Comparison of ENCODE assay signal across 22 mouse cellular contexts in the genomic region with DNA sequence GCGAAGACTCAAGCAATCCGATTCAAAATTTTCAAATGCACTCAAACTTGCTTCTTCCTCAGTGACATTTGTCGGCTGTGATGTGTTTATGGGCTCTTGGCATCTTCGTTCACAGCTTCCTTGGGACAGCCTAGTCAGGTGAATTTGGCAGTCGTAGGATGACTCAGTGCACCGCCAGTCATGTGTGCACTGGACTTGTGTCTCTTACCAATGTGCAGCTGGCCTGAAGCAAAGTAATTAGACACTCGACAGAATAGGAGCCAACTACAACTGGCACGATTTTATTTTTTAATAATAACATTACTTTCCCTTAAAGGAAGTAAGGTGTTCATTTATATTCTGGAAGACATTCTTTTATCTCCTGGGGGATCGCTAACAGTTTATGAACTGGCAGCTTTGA.
DNase-seq lines count a peak whose midpoint lies in the region; ATAC-seq lines count a peak whose summit lies in the region.
"Had no signal": no experiment of that assay in that cellular context is flagged by ENCODE, and none has a peak within 500 bp of the region (broad histone marks: within the 10 kb centered on the region; RNA-seq: fewer than 3 reads in every experiment).

No protein-coding gene starts in this region.

- ATAC-seq in kidney, embryonic 14.5 days (ENCODE audit: low FRiP score, low TSS enrichment): no peak
- ATAC-seq: forebrain, embryonic 15.5 days; midbrain, embryonic 16.5 days had no signal

- 74% methylated on average over 9 of the region's 9 CpGs for WGBS in kidney, embryonic 14.5 days

- no peak overlapping the region for H3K9ac ChIP-seq in kidney, embryonic 14.5 days (ENCODE audit: low read depth, low read length)
- H3K9ac ChIP-seq: embryonic facial prominence, embryonic 12.5 days; forebrain, embryonic 15.5 days; hindbrain, embryonic 14.5 days; liver, embryonic 13.5 days; lung, embryonic 14.5 days; stomach, embryonic 15.5 days had no signal

- H3K36me3 ChIP-seq in kidney, embryonic 14.5 days (ENCODE audit: control insufficient read depth, insufficient read depth, low read length): no peaks in the 10 kb centered on the region
- H3K36me3 ChIP-seq: embryonic facial prominence, embryonic 12.5 days; forebrain, embryonic 15.5 days; liver, embryonic 13.5 days; stomach, embryonic 15.5 days had no signal

- no peaks in the 10 kb centered on the region for H3K9me3 ChIP-seq in kidney, embryonic 14.5 days (ENCODE audit: control insufficient read depth, low read length)
- H3K9me3 ChIP-seq: embryonic facial prominence, embryonic 12.5 days; forebrain, embryonic 15.5 days; liver, embryonic 13.5 days; stomach, embryonic 15.5 days had no signal

- H3K27me3 ChIP-seq in kidney, embryonic 14.5 days (ENCODE audit: control insufficient read depth, insufficient read depth, low read length): no peaks in the 10 kb centered on the region
- H3K27me3 ChIP-seq: embryonic facial prominence, embryonic 12.5 days; forebrain, embryonic 15.5 days; liver, embryonic 13.5 days; stomach, embryonic 15.5 days had no signal

- H3K4me3 ChIP-seq in kidney, embryonic 14.5 days (ENCODE audit: low read length): no peak overlapping the region
- H3K4me3 ChIP-seq: embryonic facial prominence, embryonic 12.5 days; forebrain, embryonic 15.5 days; heart, adult 2 months; layer of hippocampus, adult 2 months; liver, embryonic 13.5 days; stomach, embryonic 15.5 days had no signal

- peak; percentile 12 to 26 for DNase-seq in cerebellum, postnatal 14 days
- no peak for DNase-seq in cerebellum, adult 9-11 months
- peak; percentile 7 for DNase-seq in kidney, adult 8-10 months
- peak; percentile 35 for DNase-seq in 3T3-L1 (ENCODE audit: low read depth, low spot score)
- DNase-seq in fat pad, adult 2 months (ENCODE audit: extremely low read depth, low read depth, low spot score): peak; percentile 63
- no peak for DNase-seq in embryo, embryonic 9.5 days (ENCODE audit: extremely low spot score)
- DNase-seq in right cerebral cortex, postnatal 14 days: no peak
- DNase-seq: adrenal gland, adult 8-10 months; cerebellum, adult 11-12 months; heart, adult 2 months; heart, postnatal 36 days; liver, embryonic 13.5 days; lung, embryonic 14.5 days; lung, postnatal 36 days; thymus, adult 18-20 months had no signal

- no peak overlapping the region for H3K4me2 ChIP-seq in kidney, embryonic 14.5 days (replicated peaks; ENCODE audit: low read depth, low read length)
- H3K4me2 ChIP-seq: embryonic facial prominence, embryonic 12.5 days; forebrain, embryonic 15.5 days; hindbrain, embryonic 14.5 days; liver, embryonic 13.5 days; lung, embryonic 14.5 days; stomach, embryonic 15.5 days had no signal

- H3K4me1 ChIP-seq in kidney, embryonic 14.5 days (ENCODE audit: control insufficient read depth, insufficient read depth, low read length): no peaks in the 10 kb centered on the region
- H3K4me1 ChIP-seq: embryonic facial prominence, embryonic 12.5 days; forebrain, embryonic 15.5 days; liver, embryonic 13.5 days; stomach, embryonic 15.5 days had no signal

- H3K27ac ChIP-seq in kidney, embryonic 14.5 days (ENCODE audit: low read depth, low read length): no peak overlapping the region
- H3K27ac ChIP-seq: embryonic facial prominence, embryonic 12.5 days; forebrain, embryonic 15.5 days; heart, adult 2 months; hindbrain, embryonic 14.5 days; layer of hippocampus, adult 2 months; liver, embryonic 13.5 days; stomach, embryonic 15.5 days had no signal

Comparison
In these comparisons a context has a peak if more than half of its experiments do, and no peak if none do; other contexts are left out.
1. DNase-seq: peak in cerebellum, postnatal 14 days (2 of 2), kidney, adult 8-10 months (2 of 2), 3T3-L1 (single experiment) and fat pad, adult 2 months (single experiment); none in cerebellum, adult 9-11 months (single experiment), embryo, embryonic 9.5 days (single experiment) and right cerebral cortex, postnatal 14 days (single experiment).